Mouse (Mus musculus): ENCODE measurements around the gene Fbxl19. TPM values are rescaled to one million over a fixed set of nuclear protein-coding genes. Genes with fewer than 3 reads are reported as not detected.

Gene Fbxl19
- 2.1 and 2.2 TPM in 2 replicates for polyA plus RNA-seq (2015; fragmentation: Nextera tagmentation; extraction: Ambion mirVana)

DNA sequence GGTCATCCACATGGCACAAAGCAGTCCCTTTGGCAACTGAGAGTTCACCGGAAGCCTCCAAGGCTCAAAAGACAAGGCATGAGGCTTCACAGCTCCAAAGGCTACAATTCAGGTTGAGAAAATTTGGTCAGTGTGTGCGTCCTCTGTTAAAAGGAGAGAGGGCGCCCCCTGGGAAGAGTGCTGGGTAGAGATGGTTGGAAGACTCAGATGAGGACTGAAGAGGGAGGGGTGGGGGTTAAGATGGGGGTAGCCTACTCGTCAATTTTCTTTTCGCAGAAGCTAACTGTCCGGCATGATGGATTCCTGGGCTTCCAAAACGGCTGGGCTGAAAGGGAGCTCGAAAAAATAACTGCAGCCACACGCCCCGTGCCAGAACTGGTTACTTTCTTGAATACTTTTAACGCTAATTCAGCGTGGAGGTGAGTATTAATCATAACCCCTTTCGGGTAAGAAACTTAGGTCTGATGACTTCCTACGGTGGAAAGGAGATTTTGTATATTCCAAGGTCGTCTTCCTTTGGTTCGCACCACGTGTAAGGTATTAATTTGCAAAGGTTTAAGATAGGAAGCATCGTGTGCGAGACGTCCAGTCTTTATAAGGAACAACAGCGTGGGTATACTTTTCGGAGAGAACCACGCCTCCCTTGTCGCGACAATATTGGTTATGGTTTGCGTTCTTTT lies at the start of gene Fbxl19:
Fbxl19 (plus strand) TSS at position 178 of the 680 bp plus-strand sequence.
- Histone ChIP-seq H3K4me2 (replicated peaks; ENCODE audit: low read depth) (peak within 1 kb of the TSS; percentile 99), H3K4me1 (replicated peaks; ENCODE audit: control insufficient read depth, insufficient read depth, low read length) (0 out of 2 replicates have a peak, but pooled peaks cover 2% of the 10 kb centered on the region), H3K4me3 (ENCODE audit: low read depth, low read length) (peak within 1 kb of the TSS; percentile 67), H3K27ac (ENCODE audit: low read depth, low read length) (peak within 1 kb of the TSS; percentile 62), H3K9me3 (ENCODE audit: control insufficient read depth) (no peaks in the 10 kb centered on the region), H3K36me3 (ENCODE audit: control insufficient read depth, insufficient read depth) (peaks cover 15% of the 10 kb centered on the region; the same call in 1 of the 2 replicates), H3K9ac (ENCODE audit: low read depth, low read length) (peak within 1 kb of the TSS; percentile 32; the same call in 1 of the 2 replicates), H3K27me3 (replicated peaks; ENCODE audit: control insufficient read depth, insufficient read depth, low read length) (no peaks in the 10 kb centered on the region)
- TF ChIP-seq CTCF (IDR thresholded peaks at IDR 0.05; ENCODE audit: low read depth) = peak; percentile 81
- WGBS = under 1% methylated on average over 26 of the region's 26 CpGs
- no peak for ATAC-seq

DNA sequence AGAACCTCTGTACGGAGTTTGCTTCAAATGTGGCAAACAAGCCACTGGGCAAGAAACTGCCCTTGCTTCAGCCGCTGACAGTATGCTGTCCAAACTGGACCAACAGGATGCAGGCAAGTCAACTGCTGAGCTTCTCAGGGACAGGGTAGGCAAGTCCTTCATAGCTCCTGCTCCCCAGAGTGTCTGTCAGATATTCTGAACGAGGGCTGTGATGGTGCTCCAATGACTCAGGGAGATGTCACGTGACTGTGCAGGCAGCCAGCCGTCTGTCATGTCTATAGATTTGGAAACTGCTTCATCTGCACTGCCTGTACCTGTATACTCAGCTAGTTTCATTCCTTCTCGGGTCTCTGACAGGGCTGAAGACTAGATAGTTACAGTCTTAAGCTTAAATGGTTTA lies 45.4 kb upstream of the Fbxl19 start:
- H3K9me3 ChIP-seq (ENCODE audit: control insufficient read depth) = no peaks in the 10 kb centered on the region
- no peaks in the 10 kb centered on the region for H3K27me3 ChIP-seq (replicated peaks; ENCODE audit: control insufficient read depth, insufficient read depth, low read length)
- no peak overlapping the region for H3K4me2 ChIP-seq (replicated peaks; ENCODE audit: low read depth)
- H3K4me3 ChIP-seq (ENCODE audit: low read depth, low read length) = no peak overlapping the region
- H3K36me3 ChIP-seq (ENCODE audit: control insufficient read depth, insufficient read depth) = peaks cover 14% of the 10 kb centered on the region; the same call in 1 of the 2 replicates
- H3K4me1 ChIP-seq (replicated peaks; ENCODE audit: control insufficient read depth, insufficient read depth, low read length) = no peaks in the 10 kb centered on the region
- ATAC-seq = no peak
- H3K9ac ChIP-seq (ENCODE audit: low read depth, low read length) = no peak overlapping the region
- TF ChIP-seq CTCF (IDR thresholded peaks at IDR 0.05; ENCODE audit: low read depth) = no peak
- no peak overlapping the region for H3K27ac ChIP-seq (ENCODE audit: low read depth, low read length)
- WGBS = 71% methylated on average over 6 of the region's 6 CpGs

DNA sequence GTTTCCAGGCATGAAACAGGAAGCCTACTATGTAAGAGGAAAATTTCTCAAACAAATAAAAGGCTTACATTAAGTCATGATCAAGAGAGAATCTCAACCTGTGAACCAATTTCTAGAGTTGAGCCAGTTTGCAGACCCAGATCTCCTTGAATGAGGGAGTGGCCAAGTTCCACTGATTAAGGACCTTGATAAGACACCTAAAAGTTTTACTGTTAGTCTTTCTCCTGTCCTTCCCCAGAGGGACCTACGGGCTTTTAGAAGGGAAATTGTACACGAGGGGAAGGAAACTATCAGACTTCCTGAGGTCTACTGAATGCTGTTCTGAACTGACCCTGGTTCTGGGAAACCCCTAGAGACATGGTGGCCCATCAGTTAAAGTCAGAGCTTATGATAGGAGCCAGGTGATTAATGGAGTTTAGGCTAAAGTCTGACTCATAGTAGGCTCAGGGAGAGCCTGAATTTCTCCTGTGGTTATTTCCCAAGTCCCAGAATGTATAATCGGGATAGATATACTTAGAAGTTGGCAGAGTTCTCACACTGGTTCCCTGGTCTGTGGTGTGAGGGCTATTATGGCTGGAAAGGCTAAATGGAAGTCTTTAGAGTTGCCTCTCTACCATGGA lies 43.5 kb upstream of the Fbxl19 start:
- no peak for TF ChIP-seq CTCF (IDR thresholded peaks at IDR 0.05; ENCODE audit: low read depth)
- no peak for ATAC-seq
- 77% methylated on average over 3 of the region's 3 CpGs for WGBS
- H3K27me3 ChIP-seq (replicated peaks; ENCODE audit: control insufficient read depth, insufficient read depth, low read length) = no peaks in the 10 kb centered on the region
- no peak overlapping the region for H3K27ac ChIP-seq (ENCODE audit: low read depth, low read length)
- H3K4me1 ChIP-seq (replicated peaks; ENCODE audit: control insufficient read depth, insufficient read depth, low read length) = no peaks in the 10 kb centered on the region
- no peak overlapping the region for H3K4me3 ChIP-seq (ENCODE audit: low read depth, low read length)
- no peak overlapping the region for H3K4me2 ChIP-seq (replicated peaks; ENCODE audit: low read depth)
- H3K36me3 ChIP-seq (ENCODE audit: control insufficient read depth, insufficient read depth) = peaks cover 30% of the 10 kb centered on the region; the same call in 1 of the 2 replicates
- no peak overlapping the region for H3K9ac ChIP-seq (ENCODE audit: low read depth, low read length)
- H3K9me3 ChIP-seq (ENCODE audit: control insufficient read depth) = no peaks in the 10 kb centered on the region

DNA sequence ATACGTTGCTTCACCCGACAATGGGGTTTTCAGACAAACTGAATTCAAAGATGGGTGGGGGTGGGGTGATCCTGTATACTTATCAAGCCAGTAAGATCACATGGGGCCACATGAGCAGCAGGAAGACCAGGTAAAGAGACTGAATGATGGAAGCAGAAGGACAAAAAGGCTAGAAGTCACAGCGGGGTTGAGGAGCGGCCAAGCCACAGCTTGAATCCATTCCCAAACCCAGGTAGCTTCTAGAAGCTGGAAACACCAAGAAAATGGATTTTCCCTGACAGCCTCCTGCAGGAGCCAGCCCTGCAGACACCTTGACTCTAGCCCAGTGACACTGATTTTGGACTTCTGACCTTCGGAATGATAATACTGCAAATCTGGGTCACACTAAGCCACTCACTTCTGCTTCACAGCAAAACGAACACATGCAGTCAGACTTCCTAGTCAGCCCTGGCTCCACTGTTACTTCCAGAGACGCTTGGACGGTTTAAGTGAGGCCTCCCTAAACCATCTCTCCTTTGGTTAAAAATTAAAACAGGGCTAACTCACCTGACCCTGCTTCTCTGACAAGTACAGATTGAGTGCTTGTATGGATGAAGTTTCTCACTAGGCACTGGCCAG lies 40.7 kb upstream of the Fbxl19 start:
- ATAC-seq = no peak
- no peak overlapping the region for H3K4me2 ChIP-seq (replicated peaks; ENCODE audit: low read depth)
- no peak for TF ChIP-seq CTCF (IDR thresholded peaks at IDR 0.05; ENCODE audit: low read depth)
- H3K27me3 ChIP-seq (replicated peaks; ENCODE audit: control insufficient read depth, insufficient read depth, low read length) = no peaks in the 10 kb centered on the region
- peaks cover 34% of the 10 kb centered on the region; the same call in 1 of the 2 replicates for H3K36me3 ChIP-seq (ENCODE audit: control insufficient read depth, insufficient read depth)
- H3K9ac ChIP-seq (ENCODE audit: low read depth, low read length) = no peak overlapping the region
- no peak overlapping the region for H3K27ac ChIP-seq (ENCODE audit: low read depth, low read length)
- H3K9me3 ChIP-seq (ENCODE audit: control insufficient read depth) = no peaks in the 10 kb centered on the region
- no peak overlapping the region for H3K4me3 ChIP-seq (ENCODE audit: low read depth, low read length)
- WGBS = 81% methylated on average over 8 of the region's 8 CpGs
- H3K4me1 ChIP-seq (replicated peaks; ENCODE audit: control insufficient read depth, insufficient read depth, low read length) = no peaks in the 10 kb centered on the region

DNA sequence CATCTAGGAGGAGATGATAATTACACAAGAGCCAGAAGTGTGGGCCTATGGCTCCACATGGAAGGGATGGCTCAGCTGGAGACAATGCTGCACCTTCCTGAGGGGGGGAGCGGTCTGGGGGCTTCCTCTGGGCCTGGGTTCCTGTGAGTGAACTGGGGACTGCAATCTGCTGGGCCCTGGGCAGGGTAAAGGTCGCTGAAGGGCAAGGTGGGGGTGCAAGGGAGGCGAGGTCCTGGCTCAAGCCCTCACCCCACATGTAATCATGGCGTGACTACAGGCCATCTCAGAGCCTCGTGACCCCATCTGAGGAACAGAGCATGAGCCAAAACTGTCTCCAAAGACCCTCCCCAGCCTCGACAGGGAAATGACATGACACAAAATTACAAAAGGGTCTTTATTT lies 39.7 kb upstream of the Fbxl19 start:
- Histone ChIP-seq H3K4me1 (replicated peaks; ENCODE audit: control insufficient read depth, insufficient read depth, low read length) (no peaks in the 10 kb centered on the region), H3K4me3 (ENCODE audit: low read depth, low read length) (no peak overlapping the region), H3K4me2 (replicated peaks; ENCODE audit: low read depth) (no peak overlapping the region), H3K9ac (ENCODE audit: low read depth, low read length) (no peak overlapping the region), H3K9me3 (ENCODE audit: control insufficient read depth) (no peaks in the 10 kb centered on the region), H3K27ac (ENCODE audit: low read depth, low read length) (no peak overlapping the region), H3K36me3 (ENCODE audit: control insufficient read depth, insufficient read depth) (peaks cover 34% of the 10 kb centered on the region; the same call in 1 of the 2 replicates), H3K27me3 (replicated peaks; ENCODE audit: control insufficient read depth, insufficient read depth, low read length) (no peaks in the 10 kb centered on the region)
- no peak for TF ChIP-seq CTCF (IDR thresholded peaks at IDR 0.05; ENCODE audit: low read depth)
- WGBS = 83% methylated on average over 6 of the region's 6 CpGs
- ATAC-seq = no peak

DNA sequence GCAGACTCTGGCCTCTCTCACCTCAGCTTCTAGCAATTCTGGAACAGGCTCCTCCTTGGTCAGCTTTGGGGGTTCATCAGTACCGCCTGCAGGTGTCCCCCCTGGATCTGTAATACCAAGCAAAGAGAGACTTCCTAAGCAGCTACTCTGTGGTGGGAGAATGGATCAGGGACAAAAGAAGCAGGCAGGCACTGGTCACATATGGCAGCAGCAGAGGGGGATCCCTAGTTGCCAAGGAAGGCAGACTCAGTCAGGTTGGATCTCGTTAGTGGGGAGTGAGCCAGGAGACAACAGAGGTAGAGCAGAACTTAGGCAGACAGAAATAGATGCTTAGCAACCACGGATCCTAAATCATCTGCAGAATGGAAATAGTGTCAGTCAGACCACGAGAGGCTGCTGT lies 38.6 kb upstream of the Fbxl19 start:
- H3K9ac ChIP-seq (ENCODE audit: low read depth, low read length) = no peak overlapping the region
- no peak overlapping the region for H3K4me2 ChIP-seq (replicated peaks; ENCODE audit: low read depth)
- H3K27ac ChIP-seq (ENCODE audit: low read depth, low read length) = no peak overlapping the region
- no peak for TF ChIP-seq CTCF (IDR thresholded peaks at IDR 0.05; ENCODE audit: low read depth)
- H3K4me1 ChIP-seq (replicated peaks; ENCODE audit: control insufficient read depth, insufficient read depth, low read length) = 0 out of 2 replicates have a peak, but pooled peaks cover under 1% of the 10 kb centered on the region
- 87% methylated on average over 4 of the region's 4 CpGs for WGBS
- no peaks in the 10 kb centered on the region for H3K27me3 ChIP-seq (replicated peaks; ENCODE audit: control insufficient read depth, insufficient read depth, low read length)
- no peak for ATAC-seq
- peaks cover 34% of the 10 kb centered on the region; the same call in 1 of the 2 replicates for H3K36me3 ChIP-seq (ENCODE audit: control insufficient read depth, insufficient read depth)
- no peaks in the 10 kb centered on the region for H3K9me3 ChIP-seq (ENCODE audit: control insufficient read depth)
- H3K4me3 ChIP-seq (ENCODE audit: low read depth, low read length) = no peak overlapping the region
